Mouse (Mus musculus) heart, embryonic 11.5 days (tissue): ENCODE results near the gene Gm9513. TPM values are rescaled to one million over a fixed set of nuclear protein-coding genes. Genes with fewer than 3 reads are reported as not detected.

Source experiments
- ATAC-seq: fragments of 200-750 bp; cut with Nextera tagmentation; replicated peaks from 2 replicates; pipeline ENCODE4 v1.8.0; 2017; ENCODE audit warnings: moderate library complexity; ENCODE audit not compliant: insufficient number of reproducible peaks, low FRiP score, low TSS enrichment
- H3K27ac ChIP-seq: fragments of 300-500 bp; sonication (generic); 2 replicates; pipeline ENCODE4 v1.5.1; 2014; ENCODE audit warnings: mild to moderate bottlenecking, low read depth, low read length
- H3K27me3 ChIP-seq: fragments of 300-500 bp; sonication (generic); 2 replicates; pipeline ENCODE4 v1.6.1; 2014; ENCODE audit warnings: mild to moderate bottlenecking, low read length, mixed read lengths; ENCODE audit not compliant: control insufficient read depth, insufficient read depth
- H3K36me3 ChIP-seq: fragments of 300-500 bp; sonication (generic); 2 replicates; pipeline ENCODE4 v1.6.1; 2014; ENCODE audit warnings: mild to moderate bottlenecking, low read length, moderate library complexity, mixed read lengths; ENCODE audit not compliant: control insufficient read depth, insufficient read depth
- H3K4me1 ChIP-seq: fragments of 300-500 bp; sonication (generic); 2 replicates; pipeline ENCODE4 v1.6.1; 2014; ENCODE audit warnings: low read length; ENCODE audit not compliant: control insufficient read depth, insufficient read depth
- H3K4me2 ChIP-seq: fragments of 300-500 bp; sonication (generic); 2 replicates; pipeline ENCODE4 v1.6.1; 2014; ENCODE audit warnings: mild to moderate bottlenecking, moderate library complexity
- H3K4me3 ChIP-seq: fragments of 300-500 bp; sonication (generic); 2 replicates; pipeline ENCODE4 v1.5.1; 2014; ENCODE audit warnings: low read depth, low read length
- H3K9ac ChIP-seq: fragments of 300-500 bp; sonication (generic); 2 replicates; pipeline ENCODE4 v1.6.1; 2014; ENCODE audit warnings: mild to moderate bottlenecking, low read depth, low read length, moderate library complexity
- H3K9me3 ChIP-seq: fragments of 300-500 bp; sonication (generic); replicated peaks from 2 replicates; pipeline ENCODE4 v1.6.1; 2016; ENCODE audit warnings: low read length; ENCODE audit not compliant: control insufficient read depth
- WGBS: fragments of 180-500 bp; shearing (Covaris S2); extraction: QIAGEN DNeasy Blood & Tissue Kit; methylation state at CpG from one replicate; pipeline ENCODE4 v1.1.7; 2014; ENCODE audit not compliant: insufficient replicate concordance; 5-methylcytosine and 5-hydroxymethylcytosine counted together
- polyA plus RNA-seq: library from polyadenylated mRNA; unstranded; fragments of >200 nt; fragmentation: Nextera tagmentation; extraction: Ambion mirVana; gene quantifications from 2 replicates; pipeline ENCODE4 v1.2.1, GENCODE M21; 2014

The Gm9513 gene
- polyA plus RNA-seq: not detected in 2 replicates

DNA sequence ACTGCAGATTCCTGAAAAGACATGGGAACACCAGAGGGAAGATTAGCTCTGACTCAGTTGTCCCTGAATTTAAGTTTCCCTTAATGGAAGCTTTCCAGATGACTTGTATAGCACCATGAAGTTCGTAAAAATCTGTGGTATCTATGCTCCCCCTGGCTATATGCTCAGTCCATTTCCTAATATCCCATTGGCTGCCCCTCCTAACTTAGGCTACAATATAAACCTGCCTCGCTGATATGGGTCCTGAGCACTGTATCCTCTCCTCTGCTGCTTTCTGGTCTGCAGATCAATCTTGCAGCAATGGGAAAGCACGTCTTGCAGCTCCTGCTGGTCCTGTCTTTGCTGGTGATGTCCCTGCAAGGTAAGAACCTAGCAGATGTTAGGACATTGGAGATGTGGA lies at the start of gene Gm9513:
Gene Gm9513, plus strand, starts transcription at position 301 of the 400 bp plus-strand sequence.
- Histone ChIP-seq H3K9ac (no peak within 1 kb of the TSS), H3K4me3 (no peak within 1 kb of the TSS), H3K27me3 (no peaks in the 10 kb centered on the region), H3K9me3 (peaks cover 8% of the 10 kb centered on the region), H3K4me2 (no peak within 1 kb of the TSS), H3K27ac (no peak within 1 kb of the TSS), H3K36me3 (no peaks in the 10 kb centered on the region), H3K4me1 (no peaks in the 10 kb centered on the region)
- no peak for ATAC-seq
- 66% methylated on average over 3 of the region's 3 CpGs for WGBS

DNA sequence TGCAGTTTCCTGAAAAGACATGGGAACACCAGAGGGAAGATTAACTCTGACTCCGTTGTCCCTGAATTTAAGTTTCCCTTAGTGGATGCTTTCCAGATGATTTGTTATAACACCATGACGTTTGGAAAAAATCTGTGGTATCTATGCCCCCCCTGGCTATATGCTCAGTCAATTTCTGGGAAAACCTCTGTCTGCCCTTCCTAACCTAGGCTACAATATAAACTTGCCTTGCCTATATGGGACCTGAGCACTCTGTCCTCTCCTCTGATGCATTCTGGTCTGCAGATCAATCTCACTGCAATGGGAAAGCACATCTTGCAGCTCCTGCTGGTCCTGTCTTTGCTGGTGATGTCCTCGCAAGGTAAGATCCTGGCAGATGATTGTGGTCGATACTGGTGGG lies 43.9 kb upstream of the Gm9513 start, which contains the start of gene Gm7257:
Gene Gm7257, plus strand, starts transcription at position 301 of the 400 bp plus-strand sequence.
- 61% methylated on average over 4 of the region's 4 CpGs for WGBS
- H3K27ac ChIP-seq: no peak within 1 kb of the TSS
- H3K4me2 ChIP-seq: no peak within 1 kb of the TSS
- ATAC-seq: no peak
- H3K36me3 ChIP-seq: no peaks in the 10 kb centered on the region
- H3K9ac ChIP-seq: no peak within 1 kb of the TSS
- no peak within 1 kb of the TSS for H3K4me3 ChIP-seq
- no peaks in the 10 kb centered on the region for H3K27me3 ChIP-seq
- H3K4me1 ChIP-seq: no peaks in the 10 kb centered on the region
- no peaks in the 10 kb centered on the region for H3K9me3 ChIP-seq

- 29% methylated on average over 2 of the region's 2 CpGs for WGBS
- Histone ChIP-seq H3K4me1 (no peaks in the 10 kb centered on the region), H3K27me3 (no peaks in the 10 kb centered on the region), H3K4me2 (no peak overlapping the region), H3K36me3 (no peaks in the 10 kb centered on the region), H3K27ac (no peak overlapping the region), H3K9ac (no peak overlapping the region), H3K9me3 (no peaks in the 10 kb centered on the region), H3K4me3 (no peak overlapping the region)
- no peak for ATAC-seq
These were observed 40.2 kb upstream of the Gm9513 start for GRCm38 (mm10) chr9:36435051-36435764.

GRCm38 (mm10) chr9:36494501-36495220 lies 19.2 kb downstream of the Gm9513 start:
- no peak for ATAC-seq
- no peak overlapping the region for H3K9ac ChIP-seq
- H3K27me3 ChIP-seq: no peaks in the 10 kb centered on the region

GRCm38 (mm10) chr9:36495824-36496223 lies 20.4 kb downstream of the Gm9513 start:
- Histone ChIP-seq H3K4me3 (no peak overlapping the region), H3K4me1 (no peaks in the 10 kb centered on the region), H3K27me3 (no peaks in the 10 kb centered on the region), H3K4me2 (no peak overlapping the region), H3K36me3 (no peaks in the 10 kb centered on the region), H3K9ac (no peak overlapping the region), H3K9me3 (peaks cover 7% of the 10 kb centered on the region), H3K27ac (no peak overlapping the region)
- 50% methylated on average over 1 of the region's 1 CpGs for WGBS
- no peak for ATAC-seq

More at GRCm38 (mm10) chr9:36494501-36495220, 19.2 kb downstream of the Gm9513 start:
- H3K4me2 ChIP-seq: no peak overlapping the region
- peaks cover 7% of the 10 kb centered on the region for H3K9me3 ChIP-seq
- no peaks in the 10 kb centered on the region for H3K36me3 ChIP-seq
- H3K4me1 ChIP-seq: no peaks in the 10 kb centered on the region
- 82% methylated on average over 4 of the region's 4 CpGs for WGBS
- H3K27ac ChIP-seq: no peak overlapping the region
- H3K4me3 ChIP-seq: no peak overlapping the region

GRCm38 (mm10) chr9:36504211-36504610 lies 28.8 kb downstream of the Gm9513 start:
- Histone ChIP-seq H3K9ac (no peak overlapping the region), H3K9me3 (0 out of 2 replicates have a peak, but pooled peaks cover 9% of the 10 kb centered on the region), H3K27me3 (no peaks in the 10 kb centered on the region), H3K4me2 (no peak overlapping the region), H3K4me1 (no peaks in the 10 kb centered on the region), H3K27ac (no peak overlapping the region), H3K4me3 (no peak overlapping the region), H3K36me3 (no peaks in the 10 kb centered on the region)
- 69% methylated on average over 5 of the region's 5 CpGs for WGBS
- no peak for ATAC-seq

Other genes starting within 250 kb of the Gm9513 start
- not detected in 2 replicates for gene Gm7257, start 43.8 kb upstream of the Gm9513 start, polyA plus RNA-seq
- gene Gm5615, start 66.3 kb downstream of the Gm9513 start, polyA plus RNA-seq: not detected in 2 replicates
- not detected in 2 replicates for gene Gm17689, start 107.0 kb downstream of the Gm9513 start, polyA plus RNA-seq
- gene A630095E13Rik, start 167.7 kb downstream of the Gm9513 start, polyA plus RNA-seq: not detected in 2 replicates
- not detected in 2 replicates for gene Acrv1, start 217.6 kb downstream of the Gm9513 start, polyA plus RNA-seq